Mouse (Mus musculus) spleen, adult 18-20 months (tissue): ENCODE measurements around the gene Tom1.

Experiments
- DNase-seq, 2 experiments: peaks; one replicate each; pipeline ENCODE4 v3.0.0; 2022; ENCODE audit warnings: mixed read lengths in 2 of 2

Tom1 gene

DNA sequence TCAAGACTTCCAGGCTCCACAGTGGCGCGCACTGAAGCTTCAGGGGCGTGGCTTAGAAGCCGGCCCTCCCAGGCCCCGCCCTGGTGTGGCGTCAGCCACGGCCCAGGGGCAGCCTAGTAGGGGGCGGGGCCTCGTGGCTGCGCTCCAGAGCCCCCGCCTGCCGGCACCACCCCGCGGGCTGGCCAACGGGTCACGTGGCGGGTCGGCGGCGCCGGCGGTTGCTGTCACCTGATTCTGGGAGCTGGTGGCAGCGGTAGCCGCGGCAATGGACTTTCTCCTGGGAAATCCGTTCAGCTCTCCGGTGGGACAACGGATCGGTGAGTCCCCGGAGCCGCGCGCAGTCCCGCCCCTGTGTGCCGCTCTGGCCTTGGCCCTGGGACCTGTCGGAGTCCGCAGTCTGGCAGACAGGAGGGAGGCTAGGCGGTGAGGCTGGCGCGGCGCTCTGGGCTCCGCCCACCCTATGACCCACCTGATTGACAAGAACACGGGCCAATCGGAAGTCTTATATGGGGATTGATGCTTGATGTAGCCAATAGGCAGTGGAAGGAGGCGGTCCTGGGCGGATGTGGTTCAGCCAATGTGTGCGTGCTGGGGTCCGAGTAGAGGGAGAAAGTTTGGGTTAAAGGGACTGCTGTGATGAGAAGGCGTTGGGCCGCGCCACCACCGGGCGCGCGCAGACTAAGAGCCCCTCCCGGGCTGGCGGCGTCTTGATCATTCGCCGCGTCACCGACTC, at the start of gene Tom1:
Gene Tom1 (plus strand): TSS at position 195 of the 733 bp plus-strand sequence.
- peak; percentile 94 to 97 for DNase-seq

DNA sequence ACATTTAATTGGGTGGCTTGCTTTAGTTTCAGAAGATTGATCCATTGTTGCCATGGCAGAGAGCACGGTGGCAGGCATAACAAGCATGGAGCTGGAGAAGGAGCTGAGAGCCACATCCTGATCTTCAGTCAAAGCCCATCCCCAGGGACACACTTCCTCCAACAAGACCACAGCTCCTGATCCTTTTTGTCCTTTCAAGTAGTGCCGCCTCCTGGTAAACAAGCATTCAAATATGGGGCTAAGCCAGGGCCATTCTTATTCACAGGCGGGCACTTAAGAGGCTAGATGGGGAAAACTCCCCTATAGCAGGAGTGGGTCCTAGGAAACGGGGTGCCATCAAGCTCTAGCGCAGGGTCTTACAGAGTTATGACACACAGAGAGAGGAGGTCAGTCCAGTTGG, 46.1 kb upstream of the Tom1 start:
- DNase-seq, result no peak

DNA sequence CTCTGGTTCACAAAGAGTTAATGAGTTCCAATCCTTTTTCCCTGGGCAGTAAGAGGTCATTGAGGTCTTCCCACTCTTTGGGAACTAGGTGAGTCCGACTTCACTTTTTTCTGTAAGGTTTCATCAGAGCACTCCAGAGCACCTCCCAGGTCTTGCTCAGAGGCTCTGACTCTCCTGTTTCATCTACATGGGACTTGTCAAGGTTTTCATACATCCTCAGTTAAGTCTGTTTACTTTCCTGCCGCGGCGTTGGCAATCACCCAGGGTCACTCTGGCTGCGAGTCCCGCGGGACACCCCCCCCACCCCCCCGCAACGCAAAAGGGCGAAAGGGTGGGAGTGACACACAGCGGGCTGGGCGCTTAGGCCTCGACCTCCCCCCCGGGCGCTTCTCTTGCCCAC, 43.5 kb upstream of the Tom1 start:
- no peak for DNase-seq

DNA sequence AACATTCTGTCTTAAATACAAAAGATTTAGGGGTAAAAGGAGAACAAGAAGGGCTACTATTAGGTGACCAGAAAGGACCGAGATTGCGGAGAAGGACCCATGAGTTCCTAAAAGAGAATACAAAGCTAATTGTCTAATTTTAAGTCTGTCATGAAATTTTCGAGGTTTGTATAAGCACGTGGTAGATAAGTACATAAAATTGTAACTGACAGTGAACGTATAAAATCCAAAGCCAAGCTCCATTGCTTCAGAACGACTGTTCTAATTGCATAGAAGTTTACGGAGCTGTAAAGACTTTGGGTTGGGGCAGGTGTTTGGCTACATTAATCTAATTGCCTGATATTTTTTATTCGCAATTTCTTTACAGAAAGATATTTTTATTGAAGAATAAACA, 40.4 kb upstream of the Tom1 start, which contains the start of gene Hmgxb4:
Gene Hmgxb4 (plus strand): TSS at position 276 of the 394 bp plus-strand sequence.
- DNase-seq, result no peak

DNA sequence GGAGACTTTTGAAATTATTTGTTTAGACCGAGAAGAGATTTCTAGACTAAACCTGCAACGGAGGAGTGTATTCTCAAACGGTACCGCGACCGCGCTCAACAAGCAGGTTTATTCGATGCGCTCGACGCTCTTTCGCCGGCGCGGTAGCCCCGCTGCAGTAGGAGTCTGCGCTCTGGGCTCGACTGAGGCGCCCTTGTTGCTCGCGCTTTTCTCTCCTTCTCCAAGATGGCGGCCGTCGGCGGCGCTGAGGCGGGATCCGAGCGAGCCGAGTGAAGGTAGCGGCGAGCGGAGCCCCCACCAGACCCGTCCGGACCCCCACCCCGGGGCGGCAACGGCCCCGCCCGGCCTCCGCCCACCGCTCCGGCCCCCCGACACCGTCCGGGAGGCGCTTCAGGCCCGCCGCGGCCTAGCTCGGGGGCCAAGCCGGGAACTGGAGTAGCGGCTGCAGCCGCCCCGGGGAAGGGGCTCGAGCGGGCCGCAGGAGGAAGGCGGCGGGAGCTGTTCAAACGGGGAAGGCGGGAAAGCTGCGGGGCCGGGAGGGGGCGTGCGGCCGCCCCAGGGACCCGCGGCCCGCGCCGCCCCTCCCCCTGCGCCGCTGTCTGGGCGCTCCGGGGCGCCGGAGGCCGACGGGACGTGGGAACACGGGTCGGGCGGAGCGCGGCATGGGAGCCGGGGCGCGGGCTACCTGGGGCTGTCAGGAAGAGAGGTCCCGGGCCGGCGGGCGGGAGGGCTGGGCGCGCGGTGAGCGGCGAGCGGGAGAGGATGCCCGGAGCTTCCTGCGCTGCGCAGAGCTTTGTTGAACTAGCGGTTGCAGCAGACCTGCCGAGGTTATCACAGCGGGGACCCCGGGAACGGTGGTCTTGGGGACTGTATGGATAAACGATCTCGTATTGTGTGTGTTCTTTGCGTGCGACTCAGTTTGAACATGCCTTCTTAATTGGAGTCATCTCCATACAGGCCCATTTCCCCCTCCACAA, 39.7 kb upstream of the Tom1 start:
- DNase-seq, result peak; percentile 76 to 82

DNA sequence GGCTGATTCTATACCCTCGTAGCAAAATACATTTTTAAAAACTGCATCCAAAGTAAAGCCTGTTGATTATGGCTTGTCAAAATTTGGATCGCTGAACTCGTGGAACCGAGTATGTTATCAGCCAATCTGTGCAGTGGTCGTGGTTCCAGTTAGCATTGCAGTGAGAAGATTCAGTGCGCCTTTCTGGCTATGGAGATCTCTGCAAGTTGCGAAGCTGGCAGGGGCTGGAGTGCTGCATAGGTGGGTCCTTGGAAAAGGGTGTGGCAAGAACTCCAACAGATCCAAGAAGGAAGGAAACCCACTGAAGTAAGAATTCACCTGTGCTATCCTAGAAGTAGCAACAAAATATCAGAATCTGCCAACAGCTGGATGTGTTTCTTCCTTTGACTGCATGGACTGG, 39.0 kb upstream of the Tom1 start:
- DNase-seq, result peak in 1 of 2 experiments; percentile 9

DNA sequence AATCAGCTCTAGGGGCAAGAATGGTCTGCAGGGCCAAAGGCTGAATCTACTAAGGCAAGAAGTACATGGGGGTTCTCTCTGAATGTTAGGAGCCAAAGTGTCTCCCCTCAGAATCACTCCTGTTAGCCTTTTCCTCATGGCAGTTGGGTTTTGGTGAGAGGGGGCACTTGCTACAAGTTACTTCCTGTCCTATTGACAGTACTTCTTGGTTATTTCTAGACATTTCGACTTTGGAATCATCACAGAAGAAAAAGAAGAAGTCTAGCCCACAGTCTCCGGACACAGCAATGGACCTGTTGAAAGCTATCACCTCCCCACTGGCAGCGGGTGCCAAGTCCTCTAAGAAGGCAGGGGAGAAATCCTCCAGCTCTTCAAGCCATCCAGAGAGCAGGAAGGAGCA, 33.1 kb upstream of the Tom1 start:
- DNase-seq, result no peak

DNA sequence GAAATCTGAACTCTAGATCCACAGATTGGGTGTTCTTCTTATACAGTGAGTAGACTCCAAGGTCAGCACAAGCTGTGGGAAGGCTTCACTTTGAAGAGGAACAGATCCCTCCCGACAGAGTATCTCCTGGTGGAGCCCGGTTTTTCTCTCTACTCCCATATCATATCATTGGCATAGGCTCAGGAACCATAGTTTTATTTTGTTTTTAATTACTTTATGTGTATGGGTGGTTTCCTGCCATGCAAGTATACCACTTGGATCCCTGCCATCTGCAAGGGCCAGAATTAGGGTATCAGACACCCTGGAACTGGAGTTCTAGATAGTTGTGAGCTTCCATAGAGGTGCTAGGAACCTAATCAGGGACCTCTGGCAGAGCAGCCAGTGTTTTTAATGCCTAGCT, 24.7 kb upstream of the Tom1 start:
- no peak for DNase-seq

DNA sequence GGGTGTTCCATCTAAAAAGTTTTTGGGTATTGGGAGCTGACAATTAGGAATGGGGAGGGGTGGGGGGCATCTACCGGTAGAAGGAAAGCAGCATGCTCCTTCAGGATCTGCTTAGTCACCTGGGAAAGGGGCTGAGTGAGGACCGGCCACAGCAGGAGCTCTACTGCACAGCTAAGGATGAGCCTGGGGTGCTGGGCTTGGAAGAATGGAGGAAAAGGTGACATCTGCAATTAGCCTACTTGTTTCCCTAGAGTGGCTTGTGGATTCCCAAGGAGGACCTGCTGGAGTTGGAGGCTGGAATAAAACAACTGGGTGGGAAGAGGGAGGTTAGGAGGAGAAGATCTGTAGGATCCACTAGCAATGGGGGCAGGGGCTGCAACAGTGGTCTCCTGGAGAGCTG, 19.9 kb upstream of the Tom1 start:
- DNase-seq, result no peak

DNA sequence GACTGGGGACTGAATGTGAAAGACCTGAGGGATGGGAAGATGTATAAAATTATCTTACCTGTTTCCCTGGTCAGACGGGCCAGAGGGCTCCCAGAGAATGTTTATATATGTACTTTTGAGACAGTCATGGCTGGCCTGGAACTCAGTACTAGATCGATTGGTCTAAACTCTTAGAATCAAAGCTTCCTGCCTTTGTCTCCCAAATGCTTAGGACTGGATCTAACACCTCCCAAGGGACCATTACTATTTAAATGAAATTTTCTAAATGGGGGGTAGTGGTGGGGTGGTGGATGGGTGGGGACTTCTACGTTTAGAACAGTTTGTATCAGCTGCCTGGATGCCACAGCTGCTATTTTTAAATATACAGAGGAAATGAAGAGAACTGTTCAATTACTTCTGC, 19.5 kb upstream of the Tom1 start:
- DNase-seq, result no peak

DNA sequence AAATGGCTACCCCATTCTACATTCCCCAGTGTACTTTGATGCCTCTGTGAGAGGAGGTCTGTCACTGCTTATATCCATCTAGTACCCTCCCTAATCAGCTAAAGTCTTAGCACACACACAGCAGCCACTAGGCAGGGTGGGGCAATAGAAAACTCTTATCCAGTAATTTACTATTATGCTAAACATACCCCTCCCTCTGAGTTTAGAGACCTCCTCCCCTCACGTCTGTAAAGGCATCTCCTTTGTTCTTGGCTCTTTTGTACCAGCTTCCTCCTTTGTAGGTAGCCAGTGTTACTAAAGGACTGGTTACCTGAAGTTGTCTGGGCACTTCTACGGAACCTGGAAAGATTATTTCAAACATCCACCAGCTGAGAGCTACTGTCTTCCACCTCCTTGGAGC, 17.5 kb upstream of the Tom1 start:
- DNase-seq, result no peak

DNA sequence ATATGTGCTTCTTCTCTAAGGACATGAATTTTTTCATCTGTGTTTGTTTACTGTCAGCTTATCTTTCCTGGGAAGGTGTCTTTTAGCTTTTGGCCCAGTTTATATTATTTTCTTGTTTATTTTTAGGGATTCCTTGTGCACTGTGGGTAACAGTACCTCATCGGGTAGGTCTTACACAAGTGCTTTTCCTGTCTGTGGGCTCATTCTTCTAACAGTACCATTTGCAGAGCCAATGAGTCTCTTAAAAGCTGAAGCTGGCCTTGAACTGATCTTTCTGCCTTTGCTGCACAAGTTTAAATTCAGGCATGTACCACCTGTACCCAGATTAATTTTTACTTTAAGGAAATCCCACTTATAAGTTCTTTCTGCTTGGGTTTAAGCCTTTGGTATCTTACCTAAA, 17.1 kb upstream of the Tom1 start:
- no peak for DNase-seq

DNA sequence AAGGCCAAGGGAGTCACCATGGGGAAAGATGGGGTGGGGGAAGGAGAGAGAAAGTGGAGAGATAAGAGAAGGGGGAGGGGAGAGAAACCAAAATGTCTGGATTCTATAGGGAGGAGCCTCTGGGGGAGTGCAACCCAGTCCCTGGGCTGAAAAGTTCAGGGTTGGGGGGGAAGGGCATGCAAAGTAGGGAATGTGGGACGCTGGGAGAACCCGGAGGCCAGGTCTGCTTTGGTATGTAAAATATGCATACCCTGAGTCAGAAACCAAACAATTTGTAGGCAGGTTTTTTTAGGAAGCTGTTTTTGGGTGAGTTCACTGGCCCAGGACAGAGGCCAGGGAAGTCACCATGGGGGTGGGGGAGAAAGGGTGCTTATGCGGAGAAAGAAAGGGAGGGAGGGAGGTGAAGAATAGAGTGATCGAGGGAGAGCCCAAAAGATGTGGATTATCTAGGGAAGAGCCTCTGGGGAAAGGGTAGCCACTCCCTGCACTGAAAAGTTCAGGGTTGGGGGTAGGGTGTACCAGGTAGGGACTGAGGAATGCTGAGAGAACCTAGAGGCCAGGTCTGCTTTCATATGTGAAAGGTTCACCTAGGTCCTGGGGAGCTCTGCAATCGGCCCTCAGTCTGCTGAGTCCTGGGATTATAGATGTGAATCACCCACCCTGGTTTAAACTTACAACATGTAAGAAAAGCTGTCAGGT, 15.1 kb upstream of the Tom1 start:
- no peak for DNase-seq

DNA sequence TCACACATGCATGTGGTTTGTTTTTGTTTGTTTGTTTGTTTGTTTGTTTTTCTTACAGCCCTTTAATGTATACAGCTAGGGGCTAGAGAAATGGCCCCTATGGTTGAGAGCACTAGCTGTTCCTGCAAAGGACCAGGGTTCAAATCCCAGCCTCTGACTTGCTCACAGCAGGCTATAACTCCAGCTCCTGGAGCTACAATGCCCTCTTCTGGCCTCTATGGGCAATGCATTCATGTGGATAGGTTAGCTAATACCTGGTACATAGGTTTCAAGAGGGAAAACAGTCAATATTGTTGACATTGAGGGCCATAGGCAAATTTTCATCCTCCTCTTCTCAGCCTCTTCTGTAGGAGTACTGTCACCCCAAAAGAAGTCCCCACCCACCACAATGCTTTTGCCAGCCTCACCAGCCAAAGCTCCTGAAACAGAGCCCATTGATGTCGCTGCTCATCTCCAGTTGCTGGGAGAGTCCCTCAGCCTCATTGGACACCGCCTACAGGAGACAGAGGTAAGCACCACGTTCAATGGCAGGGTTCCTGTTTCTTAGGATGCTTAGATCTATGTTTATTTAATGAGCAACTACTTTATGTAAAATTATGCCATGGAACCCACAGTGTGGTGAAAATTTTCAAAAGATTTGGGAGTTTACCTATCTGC, 9.7 kb upstream of the Tom1 start:
- no peak for DNase-seq

DNA sequence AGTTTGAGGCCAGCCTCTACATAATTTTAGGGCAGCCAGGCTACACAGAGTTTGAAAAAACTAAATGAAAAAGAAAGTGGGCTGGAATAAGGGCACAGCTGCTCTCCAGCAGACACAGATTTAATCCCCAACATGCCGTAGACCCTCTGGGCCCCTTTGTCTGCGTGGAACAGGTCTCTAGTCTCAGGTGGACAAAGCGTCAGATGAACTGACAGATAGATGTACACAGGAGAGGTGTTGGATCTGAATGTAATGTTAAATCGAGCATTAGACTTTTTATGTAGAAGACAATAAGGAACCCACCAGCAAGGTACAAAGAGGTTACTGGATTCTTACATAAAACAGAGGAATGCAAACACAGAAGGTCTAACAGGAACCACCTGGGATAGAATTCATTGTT, 7.7 kb upstream of the Tom1 start:
- DNase-seq, result no peak

DNA sequence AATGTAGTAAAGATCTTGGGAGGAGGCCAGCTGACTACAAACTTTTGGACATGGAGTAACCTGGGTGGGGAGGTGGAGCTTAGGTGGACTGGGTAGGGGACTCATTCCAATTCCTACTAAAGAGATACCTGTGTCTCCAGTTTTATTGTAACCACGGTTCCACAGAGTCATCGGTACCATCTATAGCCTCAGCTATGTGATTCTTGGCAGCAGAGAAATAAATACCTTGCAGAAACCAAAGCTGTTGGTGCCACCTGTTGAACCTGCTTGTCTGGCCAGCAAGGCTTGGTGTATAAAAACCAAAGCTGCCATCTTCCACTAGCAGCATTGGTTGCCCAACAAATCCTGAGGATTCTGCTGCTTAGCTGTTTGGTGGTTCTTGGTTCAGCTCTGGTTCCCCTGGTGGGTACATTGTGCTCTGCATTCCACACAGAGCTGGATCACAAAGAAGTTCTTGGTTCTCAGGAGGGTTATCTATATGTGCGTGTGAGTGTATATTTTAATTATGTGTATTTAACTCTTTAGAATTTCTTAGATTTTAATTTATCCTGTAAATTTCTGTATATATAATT, 3.0 kb upstream of the Tom1 start:
- DNase-seq, result no peak

DNA sequence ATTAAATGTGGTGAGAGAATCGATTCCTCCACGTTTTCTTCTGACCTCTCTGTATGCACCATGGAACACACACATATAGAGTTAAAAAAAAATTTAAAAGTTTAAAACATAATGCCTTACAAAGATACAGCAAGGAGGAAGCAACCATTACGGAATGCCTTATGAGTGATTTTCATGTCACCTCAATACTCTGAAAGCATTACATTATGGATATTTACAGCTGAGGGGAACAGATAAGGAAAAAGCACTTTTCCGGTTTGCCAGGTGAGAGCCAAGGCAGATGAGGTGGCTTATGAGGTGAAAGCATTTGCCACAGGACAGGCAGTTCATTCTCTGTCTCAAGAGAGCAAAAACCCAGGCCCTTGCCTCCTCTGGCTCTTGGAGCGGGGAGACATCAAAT, 544 bp upstream of the Tom1 start:
- no peak for DNase-seq

DNA sequence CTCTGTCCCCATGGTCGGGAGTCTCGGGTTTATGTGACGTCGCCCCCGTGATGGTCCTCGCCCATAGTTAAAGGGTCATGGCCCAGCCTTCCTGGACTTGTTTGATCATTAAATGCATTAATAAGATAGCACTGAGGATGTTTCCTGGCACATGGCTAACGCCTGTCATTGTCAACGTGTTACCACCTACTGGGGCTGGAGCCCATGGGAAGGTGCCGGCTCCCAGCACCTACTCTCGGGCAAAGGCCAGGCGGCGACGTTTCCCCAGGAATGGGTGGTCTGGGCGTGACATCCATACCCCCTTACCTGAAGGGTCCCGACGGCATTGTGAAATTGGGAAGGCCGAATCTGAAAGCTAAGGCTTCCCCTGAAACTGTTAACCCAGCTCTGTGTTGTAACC, 780 bp downstream of the Tom1 start:
- DNase-seq, result no peak

DNA sequence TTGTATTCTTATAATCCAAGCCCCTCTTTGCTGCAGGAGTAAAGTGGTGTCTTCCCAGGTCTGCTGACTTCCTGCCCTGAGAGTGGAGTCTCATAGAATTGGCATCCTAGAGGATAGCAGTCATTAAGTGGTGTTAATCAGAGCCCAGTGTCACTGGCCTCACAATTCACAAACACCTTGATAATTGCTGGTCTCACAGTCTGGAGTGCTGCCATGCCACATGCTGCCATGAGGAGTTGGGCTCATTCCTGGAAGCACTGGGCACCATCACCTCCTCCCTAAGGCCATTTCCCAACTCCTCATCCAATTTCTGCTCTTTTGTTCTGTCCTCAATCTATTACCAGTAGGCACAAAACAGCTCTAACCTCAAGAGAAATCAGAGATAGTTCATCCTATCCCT, 2.1 kb downstream of the Tom1 start:
- DNase-seq, result no peak

DNA sequence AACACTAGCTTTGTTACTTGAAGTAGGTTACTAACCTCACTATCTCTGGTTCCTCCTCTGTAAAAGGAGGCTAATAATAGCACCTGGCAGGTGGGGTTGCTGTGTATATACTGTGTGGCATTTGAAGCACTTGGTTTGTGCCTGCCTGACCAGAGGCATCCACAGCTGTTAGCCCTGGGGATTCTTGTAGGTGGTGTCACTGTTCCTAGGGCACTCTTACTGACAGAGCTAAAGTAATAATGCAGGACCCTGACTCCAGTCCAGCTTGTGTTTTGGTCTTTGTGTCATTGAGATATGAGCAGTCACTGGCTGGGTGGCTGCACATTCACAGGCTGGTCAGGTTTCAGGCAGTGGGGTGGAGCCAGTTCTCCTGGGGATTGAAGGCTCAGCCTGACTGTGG, 5.0 kb downstream of the Tom1 start:
- no peak for DNase-seq

DNA sequence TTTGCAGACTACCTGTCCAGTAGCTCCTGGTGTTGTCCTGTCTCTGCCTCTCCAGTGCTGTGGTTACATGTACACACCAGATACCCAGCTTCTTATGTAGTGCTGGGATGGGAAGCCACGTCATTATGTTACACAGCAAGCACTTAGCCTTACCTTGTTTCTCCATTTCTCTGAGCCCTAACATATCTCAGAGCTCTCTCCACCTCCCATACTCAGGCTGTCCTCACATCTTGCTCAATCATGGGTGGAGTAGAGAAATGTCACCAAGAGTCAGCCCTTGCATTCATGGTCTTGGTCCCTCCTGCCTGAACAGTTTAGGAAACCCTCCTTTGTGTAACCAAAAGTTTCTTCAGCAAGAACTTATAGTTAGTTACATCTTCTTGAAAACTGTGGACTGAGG, 6.2 kb downstream of the Tom1 start:
- no peak for DNase-seq

DNA sequence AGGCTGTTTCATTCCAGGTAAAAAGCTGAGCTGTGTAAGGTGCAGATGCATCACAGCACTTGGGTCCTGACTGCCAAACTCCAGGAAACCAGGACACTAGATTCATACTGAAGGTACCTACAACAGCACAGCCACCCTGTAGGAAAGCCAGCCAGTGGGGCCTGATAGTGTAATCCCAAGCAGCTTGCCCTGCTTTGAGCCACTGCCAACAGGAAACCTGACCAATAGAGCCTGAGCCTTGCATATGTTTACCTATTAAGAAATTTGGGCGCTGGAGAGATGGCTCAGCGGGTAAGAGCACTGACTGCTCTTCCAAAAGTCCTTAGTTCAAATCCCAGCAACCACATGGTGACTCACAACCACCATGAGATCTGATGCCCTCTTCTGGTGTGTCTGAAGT, 8.7 kb downstream of the Tom1 start:
- no peak for DNase-seq

DNA sequence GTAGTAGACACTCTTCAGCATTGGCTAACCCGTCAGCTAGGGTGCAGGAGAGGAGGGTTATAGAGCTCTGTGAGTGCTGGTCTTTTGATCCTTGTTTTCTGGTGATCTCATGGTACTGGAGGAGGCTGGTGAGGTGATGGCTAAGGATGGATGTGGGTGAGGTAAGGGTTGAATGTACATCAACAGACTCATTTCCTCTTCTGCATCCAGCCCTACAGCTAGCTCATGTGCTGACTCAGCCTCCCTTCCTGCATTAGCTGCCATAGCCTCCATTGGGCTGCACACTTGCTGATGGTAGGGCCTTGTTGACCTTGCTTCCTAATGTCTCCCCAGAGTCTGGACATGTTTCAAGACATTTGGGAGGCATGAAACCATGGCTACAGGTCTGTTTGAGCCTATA, 9.5 kb downstream of the Tom1 start:
- DNase-seq, result no peak
